Mouse (Mus musculus) MEL (cell line): ENCODE results near the gene Sap30. TPM values are rescaled to one million over a fixed set of nuclear protein-coding genes. Genes with fewer than 3 reads are reported as not detected.

Source experiments
- DNase-seq: peaks from one replicate; pipeline ENCODE4 v3.0.0; 2011; ENCODE audit warnings: low read depth, low spot score
- H3K27ac ChIP-seq: 2 replicates; pipeline ENCODE4 v1.5.1; 2012; ENCODE audit warnings: low read depth, mild to moderate bottlenecking, control low read depth, low read length, moderate library complexity; ENCODE audit not compliant: control insufficient read depth
- H3K27me3 ChIP-seq, 2 experiments: fragments of 150-350 bp in 1 of 2; sonication (generic) in 1 of 2; 2 replicates each; pipeline ENCODE4 v1.6.1; 2012; ENCODE audit warnings: low read length in 2 of 2, mild to moderate bottlenecking in 2 of 2, improper control_type of control experiment in 1 of 2, moderate library complexity in 1 of 2; ENCODE audit not compliant: insufficient read depth in 2 of 2, control insufficient read depth in 1 of 2
- H3K36me3 ChIP-seq, 2 experiments: 2 replicates each; pipeline ENCODE4 v1.6.1; 2012 to 2014; ENCODE audit warnings: low read length in 2 of 2, improper control_type of control experiment in 1 of 2, inconsistent platforms in 1 of 2, mild to moderate bottlenecking in 1 of 2; ENCODE audit not compliant: insufficient read depth in 2 of 2, control insufficient read depth in 1 of 2
- H3K4me1 ChIP-seq, 2 experiments: fragments of 150-350 bp in 1 of 2; sonication (generic) in 1 of 2; 2 replicates each; pipeline ENCODE4 v1.6.1; 2012; ENCODE audit warnings: low read length in 2 of 2, improper control_type of control experiment in 1 of 2, mild to moderate bottlenecking in 1 of 2; ENCODE audit not compliant: insufficient read depth in 2 of 2, control insufficient read depth in 1 of 2
- H3K4me3 ChIP-seq, 2 experiments: fragments of 150-350 bp in 1 of 2; sonication (generic) in 1 of 2; 2 replicates each; pipeline ENCODE4 v1.5.1; 2012; ENCODE audit warnings: low read depth in 2 of 2, low read length in 2 of 2, mild to moderate bottlenecking in 2 of 2, moderate library complexity in 2 of 2, control low read depth in 1 of 2, improper control_type of control experiment in 1 of 2; ENCODE audit not compliant: control insufficient read depth in 1 of 2, insufficient read depth in 1 of 2
- H3K79me2 ChIP-seq: 2 replicates; pipeline ENCODE4 v1.6.1; 2012; ENCODE audit warnings: mild to moderate bottlenecking, low read length, moderate library complexity; ENCODE audit not compliant: control insufficient read depth, poor library complexity, insufficient read depth
- H3K9ac ChIP-seq: 2 replicates; pipeline ENCODE4 v1.6.1; 2012; ENCODE audit warnings: low read depth, mild to moderate bottlenecking, control low read depth, low read length, moderate library complexity; ENCODE audit not compliant: control insufficient read depth, poor library complexity, severe bottlenecking
- H3K9me3 ChIP-seq: fragments of 150-350 bp; sonication (generic); replicated peaks from 2 replicates; pipeline ENCODE4 v1.6.1; 2012; ENCODE audit warnings: mild to moderate bottlenecking, low read length, improper control_type of control experiment, moderate library complexity; ENCODE audit not compliant: insufficient read depth
- CHD1 ChIP-seq: IDR thresholded peaks from 2 replicates; pipeline ENCODE4 v1.6.1; 2012; ENCODE audit warnings: low read depth, mild to moderate bottlenecking, inconsistent platforms, low read length, improper control_type of control experiment
- CHD2 ChIP-seq: IDR thresholded peaks from 2 replicates; pipeline ENCODE4 v1.6.1; 2011; ENCODE audit warnings: low read length, improper control_type of control experiment
- E2F4 ChIP-seq: IDR thresholded peaks from 2 replicates; pipeline ENCODE4 v1.6.1; 2011; ENCODE audit warnings: low read depth, low read length, improper control_type of control experiment, borderline replicate concordance
- ELF1 ChIP-seq: IDR thresholded peaks from 2 replicates; pipeline ENCODE4 v1.6.1; 2014; ENCODE audit warnings: low read depth, mild to moderate bottlenecking, inconsistent platforms, low read length, improper control_type of control experiment, moderate library complexity
- HCFC1 ChIP-seq: IDR thresholded peaks from 2 replicates; pipeline ENCODE4 v1.6.1; 2012; ENCODE audit warnings: low read depth, mild to moderate bottlenecking, inconsistent platforms, low read length, improper control_type of control experiment, moderate library complexity
- MAZ ChIP-seq: IDR thresholded peaks from 2 replicates; pipeline ENCODE4 v1.6.1; 2012; ENCODE audit warnings: low read depth, mild to moderate bottlenecking, inconsistent platforms, low read length, improper control_type of control experiment
- MEF2A ChIP-seq: IDR thresholded peaks from 2 replicates; pipeline ENCODE4 v1.6.1; 2014; ENCODE audit warnings: low read depth, mild to moderate bottlenecking, inconsistent platforms, low read length, improper control_type of control experiment; ENCODE audit not compliant: poor library complexity, insufficient replicate concordance, severe bottlenecking; ENCODE audit errors: extremely low read depth
- MXI1 ChIP-seq: IDR thresholded peaks from 2 replicates; pipeline ENCODE4 v1.6.1; 2011; ENCODE audit warnings: mild to moderate bottlenecking, low read depth, low read length, improper control_type of control experiment
- MYB ChIP-seq: IDR thresholded peaks from 2 replicates; pipeline ENCODE4 v1.6.1; 2011; ENCODE audit warnings: mild to moderate bottlenecking, low read depth, low read length, improper control_type of control experiment
- MYC ChIP-seq: IDR thresholded peaks from 2 replicates; pipeline ENCODE4 v1.6.1; 2011; ENCODE audit warnings: low read depth, mild to moderate bottlenecking, low read length, improper control_type of control experiment, moderate library complexity
- NELFE ChIP-seq: IDR thresholded peaks from 2 replicates; pipeline ENCODE4 v1.6.1; 2011; ENCODE audit warnings: low read depth, low read length, improper control_type of control experiment
- NRF1 ChIP-seq: IDR thresholded peaks from 2 replicates; pipeline ENCODE4 v1.6.1; 2014; ENCODE audit warnings: low read depth, mild to moderate bottlenecking, inconsistent platforms, low read length, improper control_type of control experiment, moderate library complexity; ENCODE audit not compliant: poor library complexity, insufficient read depth, severe bottlenecking
- POLR2A ChIP-seq, 2 experiments: IDR thresholded peaks; 2 replicates each; pipeline ENCODE4 v1.6.1; 2011 to 2012; ENCODE audit warnings: low read length in 2 of 2, mild to moderate bottlenecking in 2 of 2, control low read depth in 1 of 2, improper control_type of control experiment in 1 of 2, low read depth in 1 of 2, moderate library complexity in 1 of 2; ENCODE audit not compliant: control insufficient read depth in 1 of 2, insufficient read depth in 1 of 2, poor library complexity in 1 of 2
- POLR2AphosphoS2 ChIP-seq: IDR thresholded peaks from 2 replicates; pipeline ENCODE4 v1.6.1; 2011; ENCODE audit warnings: low read length, improper control_type of control experiment
- POLR2AphosphoS5 ChIP-seq: IDR thresholded peaks from 2 replicates; pipeline ENCODE4 v1.6.1; 2012; ENCODE audit warnings: low read depth, borderline replicate concordance, mild to moderate bottlenecking, inconsistent platforms, low read length, moderate library complexity, mixed read lengths
- RCOR1 ChIP-seq: IDR thresholded peaks from 2 replicates; pipeline ENCODE4 v1.6.1; 2012; ENCODE audit warnings: low read depth, mild to moderate bottlenecking, inconsistent platforms, low read length, improper control_type of control experiment
- SIN3A ChIP-seq: IDR thresholded peaks from 2 replicates; pipeline ENCODE4 v1.6.1; 2012; ENCODE audit warnings: low read length, improper control_type of control experiment, inconsistent platforms
- TAL1 ChIP-seq: IDR thresholded peaks from 2 replicates; pipeline ENCODE4 v1.6.1; 2012; ENCODE audit warnings: mild to moderate bottlenecking, inconsistent platforms, low read length, moderate library complexity, mixed read lengths
- TBP ChIP-seq: IDR thresholded peaks from 2 replicates; pipeline ENCODE4 v1.8.0; 2011; ENCODE audit warnings: low read depth, low read length, improper control_type of control experiment
- TCF12 ChIP-seq: IDR thresholded peaks from 2 replicates; pipeline ENCODE4 v1.6.1; 2014; ENCODE audit warnings: low read depth, mild to moderate bottlenecking, inconsistent platforms, low read length, improper control_type of control experiment, moderate library complexity
- USF2 ChIP-seq, 2 experiments: IDR thresholded peaks; 2 replicates each; pipeline ENCODE4 v1.6.1; 2011 to 2012; ENCODE audit warnings: improper control_type of control experiment in 2 of 2, low read length in 2 of 2, borderline replicate concordance in 1 of 2, inconsistent platforms in 1 of 2, low read depth in 1 of 2, mild to moderate bottlenecking in 1 of 2; ENCODE audit not compliant: insufficient read depth in 1 of 2
- ZNF384 ChIP-seq: IDR thresholded peaks from 2 replicates; pipeline ENCODE4 v1.6.1; 2012; ENCODE audit warnings: low read depth, mild to moderate bottlenecking, inconsistent platforms, low read length, improper control_type of control experiment
- polyA plus RNA-seq, 2 experiments: library from polyadenylated mRNA; stranded (reverse) in 1 of 2; unstranded in 1 of 2; fragments of >175 nt in 1 of 2; fragments of >200 nt in 1 of 2; gene quantifications; 2 replicates each; pipeline versions ENCODE4 v1.2.1 to v1.2.4; 2012; ENCODE audit warnings: low replicate concordance in 2 of 2, low read depth in 1 of 2; ENCODE audit not compliant: insufficient read length in 2 of 2, insufficient read depth in 1 of 2, missing spikeins in 1 of 2
- total RNA-seq: library from RNA; depleted of rRNA; stranded (reverse); fragments of 300-350 nt; gene quantifications from 2 replicates; pipeline ENCODE4 v1.2.3, GENCODE M21; 2012

Sap30 gene
- total and polyA plus RNA-seq, 3 experiments, result 34.2 to 64.0 TPM; not detected in 1

DNA sequence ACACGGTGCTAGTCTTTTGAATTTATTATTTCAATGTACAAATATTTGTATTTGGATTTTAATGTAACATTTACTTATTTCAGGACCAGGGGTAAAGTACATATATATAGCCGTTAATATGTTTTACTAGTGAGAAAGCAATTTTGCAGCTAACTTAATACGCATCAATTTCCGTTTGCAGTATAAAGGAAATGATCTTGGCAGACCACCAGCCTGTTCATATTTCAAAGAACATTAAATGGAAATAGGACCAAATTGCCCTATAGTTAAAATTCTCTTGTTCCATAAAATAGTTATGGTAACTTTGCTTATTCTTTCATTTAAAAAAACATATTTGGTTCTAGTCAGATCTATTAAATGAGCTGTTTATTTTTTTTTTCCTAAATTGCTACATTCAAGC lies 46.5 kb downstream of the Sap30 start:
- no peak overlapping the region for H3K9ac ChIP-seq
- H3K27me3 ChIP-seq, result no peaks in the 10 kb centered on the region
- no peak for TF ChIP-seq MYC
- no peak for TF ChIP-seq USF2 (IDR thresholded peaks at IDR 0.05; ENCODE audit: borderline replicate concordance in 1 of 2, insufficient read depth in 1 of 2, low read depth in 1 of 2, low read length in 2 of 2)
- no peak for TF ChIP-seq CHD2
- no peak for TF ChIP-seq E2F4
- TF ChIP-seq NRF1, result no peak
- no peak for TF ChIP-seq TBP
- TF ChIP-seq POLR2AphosphoS5, result no peak
- TF ChIP-seq TAL1, result no peak
- TF ChIP-seq MXI1, result no peak
- TF ChIP-seq SIN3A, result no peak
- H3K9me3 ChIP-seq, result no peaks in the 10 kb centered on the region
- no peaks in the 10 kb centered on the region for H3K36me3 ChIP-seq
- H3K27ac ChIP-seq, result no peak overlapping the region
- DNase-seq, result no peak
- no peaks in the 10 kb centered on the region for H3K4me1 ChIP-seq
- no peaks in the 10 kb centered on the region for H3K79me2 ChIP-seq
- H3K4me3 ChIP-seq, result no peak overlapping the region

DNA sequence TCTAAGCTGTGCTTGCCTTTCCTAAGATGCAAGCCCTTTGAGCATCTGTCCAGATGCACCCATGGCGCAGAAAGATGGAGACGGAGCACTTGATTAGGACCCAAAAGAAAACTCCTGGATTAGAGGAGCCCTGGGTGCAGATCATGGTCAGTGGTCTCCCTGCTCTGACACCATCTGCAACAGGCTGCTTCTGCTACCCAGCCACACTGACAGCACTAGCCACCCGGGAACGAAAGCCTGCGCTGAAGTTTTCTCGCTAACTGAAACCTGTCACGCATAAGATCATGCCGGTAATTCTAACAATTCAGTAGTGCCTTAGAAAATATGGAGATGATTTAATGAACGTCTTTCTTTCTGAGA lies 51.2 kb downstream of the Sap30 start:
- Histone ChIP-seq H3K9me3 (no peaks in the 10 kb centered on the region), H3K4me3 (no peak overlapping the region), H3K9ac (no peak overlapping the region), H3K27me3 (no peaks in the 10 kb centered on the region; a peak in 1 of 4 replicates), H3K27ac (no peak overlapping the region), H3K4me1 (no peaks in the 10 kb centered on the region), H3K79me2 (no peaks in the 10 kb centered on the region), H3K36me3 (no peaks in the 10 kb centered on the region)
- DNase-seq, result no peak
- no peak for TF ChIP-seq CHD1
- TF ChIP-seq HCFC1, result no peak
- no peak for TF ChIP-seq NRF1
- no peak for TF ChIP-seq NELFE
- no peak for TF ChIP-seq ZNF384
- no peak for TF ChIP-seq TCF12
- TF ChIP-seq POLR2A (IDR thresholded peaks at IDR 0.05; ENCODE audit: control insufficient read depth in 1 of 2, insufficient read depth in 1 of 2, low read depth in 1 of 2, low read length in 2 of 2, poor library complexity in 1 of 2), result no peak
- TF ChIP-seq MYB, result no peak
- TF ChIP-seq TAL1, result no peak
- TF ChIP-seq MEF2A, result no peak
- no peak for TF ChIP-seq MAZ
- no peak for TF ChIP-seq ELF1
- no peak for TF ChIP-seq SIN3A
- no peak for TF ChIP-seq RCOR1
- TF ChIP-seq USF2 (IDR thresholded peaks at IDR 0.05; ENCODE audit: borderline replicate concordance in 1 of 2, insufficient read depth in 1 of 2, low read depth in 1 of 2, low read length in 2 of 2), result no peak
- no peak for TF ChIP-seq POLR2AphosphoS2
